Mouse (Mus musculus) gonadal fat pad, adult 2 months (tissue): ENCODE results near the gene Ptpn12. TPM values are rescaled to one million over a fixed set of nuclear protein-coding genes. Genes with fewer than 3 reads are reported as not detected.

Experiments used
- DNase-seq: peaks from one replicate; pipeline ENCODE4 v3.0.0-alpha.2; 2012; ENCODE audit warnings: low read depth
- polyA plus RNA-seq: library from polyadenylated mRNA; depleted of rRNA; stranded (reverse); fragments of >200 nt; gene quantifications from 2 replicates; pipeline ENCODE4 v1.2.3, GENCODE M21; 2012

Gene Ptpn12
- polyA plus RNA-seq, 1 experiment = 39.7 TPM

GRCm38 (mm10) chr5:21030226-21030625 lies 25.5 kb downstream of the Ptpn12 start:
- DNase-seq = no peak

GRCm38 (mm10) chr5:21017075-21017474 lies 38.6 kb downstream of the Ptpn12 start:
- DNase-seq = no peak

- no peak for DNase-seq
These were observed 44.8 kb downstream of the Ptpn12 start for GRCm38 (mm10) chr5:21010908-21011307.

- DNase-seq = no peak
These were observed 53.0 kb downstream of the Ptpn12 start for GRCm38 (mm10) chr5:21002723-21003122.

GRCm38 (mm10) chr5:21001622-21002315 lies 53.9 kb downstream of the Ptpn12 start:
- DNase-seq = no peak

- DNase-seq = no peak
These were observed 57.3 kb downstream of the Ptpn12 start for GRCm38 (mm10) chr5:20998427-20998826.

- DNase-seq = no peak
These were observed 58.2 kb downstream of the Ptpn12 start for GRCm38 (mm10) chr5:20997555-20997954.

GRCm38 (mm10) chr5:20990062-20990809 lies 65.5 kb downstream of the Ptpn12 start:
- no peak for DNase-seq

GRCm38 (mm10) chr5:20986271-20986670 lies 69.4 kb downstream of the Ptpn12 start:
- no peak for DNase-seq

- DNase-seq = no peak
These were observed 72.2 kb downstream of the Ptpn12 start for GRCm38 (mm10) chr5:20983505-20983904.

GRCm38 (mm10) chr5:20974690-20975089 lies 81.0 kb downstream of the Ptpn12 start:
- no peak for DNase-seq

- no peak for DNase-seq
These were observed 81.7 kb downstream of the Ptpn12 start for GRCm38 (mm10) chr5:20973999-20974398.

GRCm38 (mm10) chr5:20973069-20973468 lies 82.6 kb downstream of the Ptpn12 start:
- no peak for DNase-seq

GRCm38 (mm10) chr5:20968963-20969362 lies 86.7 kb downstream of the Ptpn12 start:
- DNase-seq = no peak

GRCm38 (mm10) chr5:20968493-20968892 lies 87.2 kb downstream of the Ptpn12 start:
- no peak for DNase-seq

- no peak for DNase-seq
These were observed 87.8 kb downstream of the Ptpn12 start for GRCm38 (mm10) chr5:20967942-20968341.

GRCm38 (mm10) chr5:20964446-20964845 lies 91.3 kb downstream of the Ptpn12 start:
- DNase-seq = no peak

- peak; percentile 54 for DNase-seq
These were observed 92.4 kb downstream of the Ptpn12 start for GRCm38 (mm10) chr5:20963295-20963694.

- no peak for DNase-seq
These were observed 94.8 kb downstream of the Ptpn12 start for GRCm38 (mm10) chr5:20960927-20961326.

- no peak for DNase-seq
These were observed 99.4 kb downstream of the Ptpn12 start, which contains the start of gene Rsbn1l for GRCm38 (mm10) chr5:20956298-20956697. Gene Rsbn1l, minus strand, starts transcription at chr5:20956398.

- no peak for DNase-seq
These were observed 100.4 kb downstream of the Ptpn12 start for GRCm38 (mm10) chr5:20955114-20955835.

GRCm38 (mm10) chr5:20952337-20952925 lies 103.3 kb downstream of the Ptpn12 start:
- no peak for DNase-seq
